Mouse (Mus musculus) forebrain, embryonic 14.5 days (tissue): ENCODE data around the gene Dvl2. TPM values are rescaled to one million over a fixed set of nuclear protein-coding genes. Genes with fewer than 3 reads are reported as not detected.

Experiments used
- ATAC-seq: fragments of 200-750 bp; cut with Nextera tagmentation; 2 replicates; pipeline ENCODE4 v1.8.0; 2017; ENCODE audit warnings: mild to moderate bottlenecking, moderate library complexity
- DNase-seq: peaks from one replicate; pipeline ENCODE4 v3.0.0-alpha.2; 2015; ENCODE audit warnings: low spot score
- H3K27ac ChIP-seq: fragments of 300-500 bp; sonication (generic); 2 replicates; pipeline ENCODE4 v1.5.1; 2014; ENCODE audit warnings: low read depth, mild to moderate bottlenecking, control low read depth, low read length, moderate library complexity
- H3K27me3 ChIP-seq: fragments of 300-500 bp; sonication (generic); replicated peaks from 2 replicates; pipeline ENCODE4 v1.6.1; 2014; ENCODE audit warnings: low read length, control low read depth, mixed read lengths; ENCODE audit not compliant: control insufficient read depth, insufficient read depth
- H3K36me3 ChIP-seq: fragments of 300-500 bp; sonication (generic); 2 replicates; pipeline ENCODE4 v1.6.1; 2014; ENCODE audit warnings: low read length, control low read depth; ENCODE audit not compliant: control insufficient read depth, insufficient read depth
- H3K4me1 ChIP-seq: fragments of 300-500 bp; sonication (generic); 2 replicates; pipeline ENCODE4 v1.6.1; 2014; ENCODE audit warnings: antibody characterized with exemption, low read length, control low read depth; ENCODE audit not compliant: control insufficient read depth, insufficient read depth
- H3K4me2 ChIP-seq: fragments of 300-500 bp; sonication (generic); 2 replicates; pipeline ENCODE4 v1.6.1; 2014; ENCODE audit warnings: mild to moderate bottlenecking, control low read depth, low read length
- H3K4me3 ChIP-seq: fragments of 300-500 bp; sonication (generic); 2 replicates; pipeline ENCODE4 v1.5.1; 2014; ENCODE audit warnings: low read depth, low read length, control low read depth
- H3K9ac ChIP-seq: fragments of 300-500 bp; sonication (generic); 2 replicates; pipeline ENCODE4 v1.6.1; 2014; ENCODE audit warnings: mild to moderate bottlenecking, low read length, control low read depth, moderate library complexity
- H3K9me3 ChIP-seq: fragments of 300-500 bp; sonication (generic); replicated peaks from 2 replicates; pipeline ENCODE4 v1.6.1; 2016; ENCODE audit warnings: low read length, control low read depth, mixed read lengths; ENCODE audit not compliant: control insufficient read depth
- WGBS: fragments of 180-500 bp; shearing (Covaris S2); extraction: QIAGEN DNeasy Blood & Tissue Kit; methylation state at CpG from one replicate; pipeline ENCODE4 v1.1.7; 2014; 5-methylcytosine and 5-hydroxymethylcytosine counted together
- polyA plus RNA-seq: library from polyadenylated mRNA; unstranded; fragments of >200 nt; fragmentation: Nextera tagmentation; extraction: Ambion mirVana; gene quantifications from 2 replicates; pipeline ENCODE4 v1.2.1, GENCODE M21; 2014

Gene Dvl2
- polyA plus RNA-seq, 1 experiment from 2014 or later: 19.7 TPM

- H3K27ac ChIP-seq: no peak overlapping the region
- no peak for DNase-seq
- WGBS: 92% methylated on average over 7 of the region's 7 CpGs
- no peak overlapping the region for H3K4me3 ChIP-seq
- H3K9ac ChIP-seq: no peak overlapping the region
- no peak for ATAC-seq
- no peaks in the 10 kb centered on the region for H3K4me1 ChIP-seq
- peaks cover 76% of the 10 kb centered on the region for H3K36me3 ChIP-seq
- no peaks in the 10 kb centered on the region for H3K9me3 ChIP-seq
- no peak overlapping the region for H3K4me2 ChIP-seq
- H3K27me3 ChIP-seq: no peaks in the 10 kb centered on the region
These were observed 39.8 kb downstream of the Dvl2 start for GRCm38 (mm10) chr11:70040184-70040583.

DNA sequence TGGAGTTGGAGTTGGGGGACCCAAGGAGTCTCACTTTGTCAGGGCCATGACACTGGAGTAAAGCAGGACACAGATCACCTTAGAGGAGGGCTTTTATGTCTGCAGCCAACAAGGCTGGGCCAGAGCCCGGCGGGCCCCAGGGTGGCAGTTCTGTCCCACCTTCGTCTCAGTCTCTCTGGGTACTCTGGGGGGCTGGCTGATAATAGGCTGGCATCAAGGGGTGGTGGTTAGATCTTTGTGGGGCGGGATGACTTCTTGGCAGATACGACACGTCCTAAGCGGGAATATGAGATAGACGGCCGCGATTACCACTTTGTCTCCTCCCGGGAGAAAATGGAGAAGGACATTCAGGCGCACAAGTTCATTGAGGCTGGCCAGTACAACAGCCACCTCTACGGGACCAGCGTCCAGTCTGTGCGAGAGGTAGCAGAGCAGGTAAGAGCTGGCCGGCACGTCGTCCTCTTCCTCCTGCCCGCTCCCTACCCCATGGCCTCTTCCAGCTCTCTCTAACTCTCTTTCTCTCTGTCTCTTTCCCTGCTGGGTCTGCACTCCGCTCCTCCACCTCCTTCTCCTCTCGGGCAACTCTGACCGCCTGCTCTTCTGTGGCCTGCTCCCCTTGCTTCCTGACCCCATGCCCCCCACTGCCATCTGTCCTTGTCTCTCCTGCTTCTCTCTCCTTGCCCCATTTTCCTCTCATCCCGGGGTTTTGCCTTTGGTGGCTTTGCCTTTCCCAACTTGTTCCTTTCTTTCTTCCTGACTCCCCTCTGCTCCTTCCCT lies 42.1 kb downstream of the Dvl2 start:
- Histone ChIP-seq H3K36me3 (peaks cover 78% of the 10 kb centered on the region), H3K4me3 (no peak overlapping the region), H3K4me1 (no peaks in the 10 kb centered on the region), H3K9me3 (no peaks in the 10 kb centered on the region), H3K27me3 (no peaks in the 10 kb centered on the region), H3K9ac (no peak overlapping the region), H3K4me2 (no peak overlapping the region), H3K27ac (no peak overlapping the region)
- 90% methylated on average over 23 of the region's 23 CpGs for whole genome bisulfite sequencing
- no peak for DNase-seq
- ATAC-seq: no peak

GRCm38 (mm10) chr11:70043665-70044064 lies 43.3 kb downstream of the Dvl2 start:
- peaks cover 69% of the 10 kb centered on the region for H3K36me3 ChIP-seq
- no peaks in the 10 kb centered on the region for H3K4me1 ChIP-seq
- no peak overlapping the region for H3K9ac ChIP-seq
- DNase-seq: no peak
- no peak overlapping the region for H3K4me2 ChIP-seq
- H3K9me3 ChIP-seq: no peaks in the 10 kb centered on the region
- no peak overlapping the region for H3K27ac ChIP-seq
- no peak overlapping the region for H3K4me3 ChIP-seq
- no peaks in the 10 kb centered on the region for H3K27me3 ChIP-seq
- no peak for ATAC-seq
- WGBS: 86% methylated on average over 7 of the region's 7 CpGs

DNA sequence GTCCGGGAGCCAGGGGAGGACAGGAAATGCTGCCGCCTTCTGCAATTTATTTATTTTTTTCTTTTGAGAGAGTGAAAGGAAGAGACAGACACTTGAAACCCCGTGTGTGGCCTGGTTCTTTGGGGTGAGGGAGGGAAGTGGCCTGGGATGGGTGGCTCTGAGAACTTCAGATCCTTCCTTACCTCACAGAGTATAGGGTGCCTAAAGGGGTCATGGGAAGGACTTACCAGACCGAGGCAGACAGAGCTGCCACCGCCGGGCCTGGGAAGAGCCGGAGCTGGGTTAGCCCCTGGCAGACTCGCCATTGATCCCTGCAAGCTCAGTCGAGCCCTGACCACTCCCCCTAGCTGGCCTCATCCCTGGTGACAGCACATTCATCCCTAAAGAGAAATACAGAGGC lies 45.0 kb downstream of the Dvl2 start:
- Histone ChIP-seq H3K9me3 (no peaks in the 10 kb centered on the region), H3K27ac (no peak overlapping the region), H3K4me1 (no peaks in the 10 kb centered on the region), H3K9ac (no peak overlapping the region), H3K36me3 (peaks cover 55% of the 10 kb centered on the region), H3K4me3 (no peak overlapping the region), H3K4me2 (no peak overlapping the region), H3K27me3 (no peaks in the 10 kb centered on the region)
- DNase-seq: no peak
- no peak for ATAC-seq
- WGBS: 42% methylated on average over 9 of the region's 9 CpGs

DNA sequence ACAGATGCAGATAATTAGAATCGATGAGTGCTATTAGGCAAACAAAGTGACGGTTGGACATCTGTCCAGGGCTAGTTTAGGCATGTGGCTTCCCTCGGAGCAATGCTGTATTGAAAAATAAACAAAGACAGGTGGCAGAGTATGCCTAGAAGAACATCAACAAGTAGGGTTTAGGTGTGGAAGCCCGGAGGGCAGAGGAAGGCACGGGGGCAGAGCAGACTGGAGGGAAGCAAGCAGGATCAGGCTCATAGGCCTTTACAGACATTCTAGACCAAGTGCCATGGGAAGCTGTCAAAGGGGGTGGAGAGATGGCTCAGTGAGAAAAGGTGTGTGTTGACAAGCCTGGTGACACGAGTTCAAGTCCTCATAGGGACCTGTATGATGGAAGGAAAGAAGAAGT lies 49.0 kb downstream of the Dvl2 start:
- H3K27ac ChIP-seq: no peak overlapping the region
- no peaks in the 10 kb centered on the region for H3K9me3 ChIP-seq
- WGBS: 64% methylated on average over 6 of the region's 6 CpGs
- DNase-seq (no peak), ATAC-seq (0 out of 2 replicates have a peak, but pooled peaks have one; percentile 20)
- H3K4me3 ChIP-seq: no peak overlapping the region
- no peak overlapping the region for H3K9ac ChIP-seq
- H3K36me3 ChIP-seq: peaks cover 16% of the 10 kb centered on the region
- no peak overlapping the region for H3K4me2 ChIP-seq
- H3K27me3 ChIP-seq: no peaks in the 10 kb centered on the region
- H3K4me1 ChIP-seq: no peaks in the 10 kb centered on the region

DNA sequence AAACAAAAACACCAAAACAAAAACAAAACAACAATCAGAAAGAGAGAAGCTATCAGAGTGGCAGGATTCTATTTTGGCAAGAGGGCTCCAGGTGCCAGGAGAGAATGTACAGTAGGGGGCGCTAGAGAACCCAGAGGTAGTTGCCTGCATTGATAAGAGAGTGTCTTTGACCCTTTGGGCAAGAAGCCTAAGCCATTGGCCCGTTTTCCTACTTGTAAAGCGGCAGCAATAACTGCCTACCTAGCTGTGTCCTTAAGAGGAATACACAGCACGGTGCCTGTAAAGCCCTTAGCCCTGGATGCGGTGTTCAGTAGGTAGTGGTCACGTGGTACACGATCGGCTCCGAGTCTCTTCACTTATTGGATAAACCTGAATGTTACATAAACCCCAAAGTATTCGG lies 49.4 kb downstream of the Dvl2 start:
- H3K36me3 ChIP-seq: peaks cover 12% of the 10 kb centered on the region
- no peaks in the 10 kb centered on the region for H3K27me3 ChIP-seq
- no peak overlapping the region for H3K27ac ChIP-seq
- no peak overlapping the region for H3K4me2 ChIP-seq
- ATAC-seq (no peak), DNase-seq (no peak)
- H3K9me3 ChIP-seq: no peaks in the 10 kb centered on the region
- H3K4me3 ChIP-seq: no peak overlapping the region
- no peaks in the 10 kb centered on the region for H3K4me1 ChIP-seq
- 63% methylated on average over 10 of the region's 10 CpGs for WGBS
- H3K9ac ChIP-seq: no peak overlapping the region

DNA sequence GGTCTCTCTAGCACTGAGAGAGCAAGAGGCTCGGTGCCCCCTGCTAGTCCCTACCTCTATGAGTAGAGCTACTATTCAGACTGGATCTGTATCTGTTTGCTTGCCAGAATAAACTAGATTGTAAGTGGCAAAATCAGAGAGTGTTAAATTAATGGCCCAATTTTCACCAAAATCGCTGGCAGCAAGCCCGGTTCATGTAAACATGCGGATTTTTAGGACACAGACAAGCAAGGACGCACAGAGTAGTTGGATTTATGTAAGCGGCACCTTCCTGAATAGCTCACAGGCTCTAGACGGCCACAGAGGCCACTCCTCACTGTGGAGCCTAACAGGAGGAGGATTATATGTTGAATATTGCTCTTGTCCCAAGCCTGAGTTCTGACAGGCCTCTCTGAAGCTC lies 52.8 kb downstream of the Dvl2 start:
- WGBS: 65% methylated on average over 7 of the region's 7 CpGs
- Histone ChIP-seq H3K27ac (no peak overlapping the region), H3K4me2 (no peak overlapping the region), H3K36me3 (no peaks in the 10 kb centered on the region), H3K9ac (no peak overlapping the region), H3K27me3 (no peaks in the 10 kb centered on the region), H3K4me1 (no peaks in the 10 kb centered on the region), H3K4me3 (no peak overlapping the region), H3K9me3 (no peaks in the 10 kb centered on the region)
- DNase-seq (no peak), ATAC-seq (no peak)

DNA sequence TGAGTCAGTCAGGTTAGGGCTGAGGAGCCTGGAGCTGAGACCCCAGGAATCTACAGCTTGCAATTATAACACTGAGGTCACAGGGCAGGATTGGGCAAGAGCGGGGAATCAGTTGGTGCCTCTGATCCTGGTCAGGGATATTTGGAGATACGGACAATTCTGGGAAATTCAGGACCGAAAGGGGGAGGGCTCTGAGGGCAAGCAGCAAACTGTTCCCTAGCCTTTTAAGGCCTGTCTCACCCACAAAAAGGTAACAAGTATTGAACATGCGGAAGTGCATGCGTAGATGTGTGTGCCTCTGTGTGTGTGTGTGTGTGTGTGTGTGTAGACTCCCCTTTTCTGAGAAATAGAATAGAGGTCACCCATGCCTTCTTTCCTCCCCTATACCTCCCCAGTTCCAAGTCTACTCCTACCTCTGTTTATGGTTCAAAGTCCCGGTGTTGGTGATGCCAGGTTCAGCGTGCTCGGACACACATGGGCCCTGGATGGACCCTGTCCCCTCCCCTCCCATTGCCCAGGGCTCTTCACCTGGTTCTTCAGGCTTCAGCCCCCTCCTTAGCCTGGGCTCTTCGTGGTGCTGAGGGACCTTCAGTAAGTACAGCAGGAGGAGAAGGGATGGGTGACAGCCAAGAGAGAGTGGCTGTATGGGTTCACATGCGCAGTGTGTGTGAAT lies 53.6 kb downstream of the Dvl2 start, which contains the start of gene Asgr1:
Gene Asgr1 (plus strand): TSS at position 188 of the 673 bp plus-strand sequence.
- Histone ChIP-seq H3K4me3 (no peak within 1 kb of the TSS), H3K9ac (no peak within 1 kb of the TSS), H3K36me3 (no peaks in the 10 kb centered on the region), H3K27me3 (no peaks in the 10 kb centered on the region), H3K4me1 (no peaks in the 10 kb centered on the region), H3K4me2 (no peak within 1 kb of the TSS), H3K9me3 (no peaks in the 10 kb centered on the region), H3K27ac (no peak within 1 kb of the TSS)
- 86% methylated on average over 10 of the region's 10 CpGs for WGBS
- no peak for DNase-seq
- ATAC-seq: no peak

DNA sequence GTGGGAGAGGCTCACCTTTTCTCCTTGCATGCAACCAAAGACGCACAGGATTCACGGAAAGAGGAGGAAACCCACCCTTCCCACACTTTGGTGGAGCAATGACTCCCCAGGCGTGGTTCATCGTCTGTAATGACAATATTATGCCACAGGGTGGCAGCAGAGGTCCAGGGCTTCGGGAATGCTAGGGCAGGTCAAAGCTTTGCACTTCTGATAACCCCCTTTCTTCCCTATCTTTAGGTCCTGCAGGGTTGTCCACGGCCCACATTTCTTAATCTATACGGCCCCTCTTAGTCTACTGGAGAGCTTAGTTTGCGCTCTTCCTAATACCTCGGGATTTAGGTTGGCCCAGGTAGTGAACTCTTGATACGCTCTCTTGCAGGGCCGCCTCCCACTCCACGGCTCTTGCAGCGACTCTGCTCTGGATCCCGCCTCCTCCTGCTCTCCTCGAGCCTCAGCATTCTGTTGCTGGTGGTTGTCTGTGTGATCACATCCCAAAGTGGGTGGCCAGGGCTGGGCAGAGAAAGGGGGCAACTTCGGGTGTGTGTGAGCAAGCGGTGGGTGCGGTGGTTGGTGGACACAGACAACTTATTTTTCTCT lies 55.3 kb downstream of the Dvl2 start:
- H3K9me3 ChIP-seq: no peaks in the 10 kb centered on the region
- H3K4me1 ChIP-seq: no peaks in the 10 kb centered on the region
- H3K27me3 ChIP-seq: no peaks in the 10 kb centered on the region
- DNase-seq (peak; percentile 77), ATAC-seq (peak; percentile 65; the same call in 1 of the 2 replicates)
- WGBS: 23% methylated on average over 18 of the region's 18 CpGs
- no peak overlapping the region for H3K27ac ChIP-seq
- no peak overlapping the region for H3K9ac ChIP-seq
- no peaks in the 10 kb centered on the region for H3K36me3 ChIP-seq
- no peak overlapping the region for H3K4me3 ChIP-seq
- H3K4me2 ChIP-seq: 0 out of 2 replicates have a peak overlapping the region, but pooled peaks have one; percentile 20
